Mouse (Mus musculus) lung, postnatal 0 days (tissue): Measurements from ENCODE around the gene Rab44.
"Not testable (repeated sequence)": the region's sequence is repeated elsewhere in the genome, so short reads cannot be mapped to it uniquely, and the experiment has no call there.

Experiments used
- CTCF ChIP-seq: IDR thresholded peaks from 2 replicates; pipeline ENCODE4 v1.5.1; 2016; ENCODE audit warnings: antibody characterized with exemption, mild to moderate bottlenecking
- EP300 ChIP-seq: IDR thresholded peaks from 2 replicates; pipeline ENCODE4 v1.6.1; 2016; ENCODE audit warnings: antibody characterized with exemption, mild to moderate bottlenecking, control low read depth

- not testable (repeated sequence) for TF ChIP-seq CTCF, EP300
These were observed 3.6 kb upstream of the Rab44 start for GRCm38 (mm10) chr17:29110356-29110755.
